ENCODE assay signal across 8 mouse cellular contexts in the genomic region with DNA sequence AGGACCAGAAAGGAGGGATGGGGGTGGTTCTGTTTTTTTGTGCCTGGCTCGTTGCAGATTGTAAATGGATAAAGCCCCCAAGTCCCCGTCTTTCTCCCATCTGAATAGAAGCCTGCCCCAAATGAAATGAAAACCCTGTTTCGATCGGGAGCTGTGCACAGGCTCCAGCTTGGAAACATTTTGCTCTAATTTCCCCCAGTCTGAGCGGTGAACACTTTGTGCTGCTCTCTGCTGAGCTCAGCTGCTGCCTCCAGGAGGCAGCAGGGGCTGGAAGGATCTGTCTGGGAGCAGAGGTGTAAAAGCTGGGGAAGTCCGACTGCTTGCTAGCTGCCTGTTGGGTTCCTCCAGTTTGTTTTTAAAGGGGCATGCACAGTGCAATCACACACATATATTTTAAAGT. TPM values are rescaled to one million over a fixed set of nuclear protein-coding genes. Genes with fewer than 3 reads are reported as not detected.
DNase-seq lines count a peak whose midpoint lies in the region; ATAC-seq lines count a peak whose summit lies in the region.

No protein-coding gene starts in this region.

- H3K4me1 ChIP-seq in embryonic facial prominence, embryonic 12.5 days: peaks cover 61% of the 10 kb centered on the region
- H3K4me1 ChIP-seq in heart, embryonic 15.5 days (replicated peaks): peaks cover 56% of the 10 kb centered on the region

- 5% methylated on average over 6 of the region's 6 CpGs for WGBS in embryonic facial prominence, embryonic 12.5 days
- WGBS in heart, embryonic 15.5 days: 6% methylated on average over 6 of the region's 6 CpGs

- peak; percentile 54 for DNase-seq in gastrocnemius, adult 18-20 months (ENCODE audit: low spot score)
- no peak for DNase-seq in gastrocnemius, postnatal 36 days
- DNase-seq in kidney, postnatal 25 days: peak; percentile 68 to 85
- DNase-seq in lung, adult 18-20 months: peak; percentile 33 to 65
- peak; percentile 67 for DNase-seq in retina, postnatal 1 day
- no peak for DNase-seq in thymus, postnatal 14 days

- H3K27me3 ChIP-seq in embryonic facial prominence, embryonic 12.5 days: no peaks in the 10 kb centered on the region
- peaks cover 22% of the 10 kb centered on the region for H3K27me3 ChIP-seq in heart, embryonic 15.5 days

- peak overlapping the region; percentile 65 for H3K4me3 ChIP-seq in embryonic facial prominence, embryonic 12.5 days
- peak overlapping the region; percentile 58 for H3K4me3 ChIP-seq in heart, embryonic 15.5 days

- H3K27ac ChIP-seq in embryonic facial prominence, embryonic 12.5 days: peak overlapping the region; percentile 90
- peak overlapping the region; percentile 70 for H3K27ac ChIP-seq in heart, embryonic 15.5 days

- H3K9me3 ChIP-seq in embryonic facial prominence, embryonic 12.5 days: no peaks in the 10 kb centered on the region
- H3K9me3 ChIP-seq in heart, embryonic 15.5 days (replicated peaks): no peaks in the 10 kb centered on the region

- ATAC-seq in embryonic facial prominence, embryonic 12.5 days (ENCODE audit: insufficient number of reproducible peaks, insufficient read depth, low FRiP score, low TSS enrichment): peak; percentile 39; the same call in 1 of the 2 replicates
- no peak for ATAC-seq in heart, embryonic 15.5 days (replicated peaks; ENCODE audit: insufficient number of reproducible peaks, insufficient read depth, low FRiP score, low read depth)

- peaks cover 4% of the 10 kb centered on the region; the same call in 1 of the 2 replicates for H3K36me3 ChIP-seq in embryonic facial prominence, embryonic 12.5 days
- H3K36me3 ChIP-seq in heart, embryonic 15.5 days: no peaks in the 10 kb centered on the region

- peak overlapping the region; percentile 62 for H3K4me2 ChIP-seq in embryonic facial prominence, embryonic 12.5 days (replicated peaks)
- peak overlapping the region; percentile 69 for H3K4me2 ChIP-seq in heart, embryonic 15.5 days

- peak overlapping the region; percentile 78 for H3K9ac ChIP-seq in embryonic facial prominence, embryonic 12.5 days
- peak overlapping the region; percentile 10 for H3K9ac ChIP-seq in heart, embryonic 15.5 days

- intact Hi-C loops in gastrocnemius, postnatal 36 days (cut with DNase I): loop anchor here (2.0 to 10.0 kb wide), 4 partner anchors 142 to 384 kb away; no protein-coding TSS in a partner anchor

RNA-seq across cellular contexts. Expression of a gene that starts 1.4 kb away (rescaled TPM):
- total RNA-seq in gastrocnemius, adult 18-20 months (2021): 10 to 100 TPM in 1 of 2 experiments, 1 to 10 TPM in 1; 9.0 to 12.1 TPM
- 10 to 100 TPM in 1 of 2 experiments, 1 to 10 TPM in 1; 9.9 to 13.4 TPM for total RNA-seq in gastrocnemius, postnatal 36 days (2021)
- polyA plus RNA-seq in embryonic facial prominence, embryonic 12.5 days (2016; fragmentation: Nextera tagmentation; extraction: Ambion mirVana): 42.7 and 45.3 TPM in 2 replicates
- 26.9 and 29.0 TPM in 2 replicates for polyA plus RNA-seq in heart, embryonic 15.5 days (2015; fragmentation: Nextera tagmentation; extraction: Ambion mirVana)

RNA-seq across cellular contexts. Expression of a gene that starts 52.0 kb away (rescaled TPM):
- not detected for total RNA-seq in gastrocnemius, adult 18-20 months (2021)
- not detected for total RNA-seq in gastrocnemius, postnatal 36 days (2021)
- polyA plus RNA-seq in embryonic facial prominence, embryonic 12.5 days (2016; fragmentation: Nextera tagmentation; extraction: Ambion mirVana): 0.17 and 0.51 TPM in 2 replicates
- 0.15 TPM in 1 of 2 replicates, not detected in the other for polyA plus RNA-seq in heart, embryonic 15.5 days (2015; fragmentation: Nextera tagmentation; extraction: Ambion mirVana)

Comparison
In these comparisons a context has a peak if more than half of its experiments do, and no peak if none do; other contexts are left out.
1. DNase-seq: peak in gastrocnemius, adult 18-20 months (single experiment), kidney, postnatal 25 days (2 of 2), lung, adult 18-20 months (2 of 2) and retina, postnatal 1 day (single experiment); none in gastrocnemius, postnatal 36 days (0 of 2) and thymus, postnatal 14 days (single experiment).